Mouse (Mus musculus): Measurements from ENCODE around the gene Neurod6. TPM values are rescaled to one million over a fixed set of nuclear protein-coding genes. Genes with fewer than 3 reads are reported as not detected.

Gene Neurod6
- total and polyA plus RNA-seq, 3 experiments, result not detected

- no peak overlapping the region for H3K4me2 ChIP-seq (ENCODE audit: insufficient read depth, low read depth, poor library complexity, severe bottlenecking)
- in situ Hi-C loops (cut with MboI; ENCODE audit: low pct_ligation_motif_present, low pct_unique_long_range_greater_than_20kb, low sequenced_read_pairs), result no loop called here
- H3K9me3 ChIP-seq (replicated peaks; ENCODE audit: low read length), result no peaks in the 10 kb centered on the region
- no peaks in the 10 kb centered on the region for H3K36me3 ChIP-seq (replicated peaks in 1 of 2; ENCODE audit: control insufficient read depth in 1 of 2, insufficient read depth in 1 of 2, low read length in 1 of 2)
- no peak overlapping the region for H3K4me3 ChIP-seq (replicated peaks in 1 of 3; ENCODE audit: low read depth in 2 of 3, low read length in 2 of 3, poor library complexity in 1 of 3)
- no peaks in the 10 kb centered on the region for H3K79me2 ChIP-seq (replicated peaks; ENCODE audit: control insufficient read depth, extremely low read depth, insufficient read depth, poor library complexity, severe bottlenecking)
- no peaks in the 10 kb centered on the region for H3K4me1 ChIP-seq (ENCODE audit: control insufficient read depth in 1 of 2, insufficient read depth in 2 of 2)
- H3K27me3 ChIP-seq (replicated peaks), result peaks cover 2% of the 10 kb centered on the region
- DNase-seq (ENCODE audit: extremely low read depth), result no peak
- H3K27ac ChIP-seq (ENCODE audit: insufficient read depth, low read depth), result no peak overlapping the region
- no peak overlapping the region for H3K9ac ChIP-seq (ENCODE audit: insufficient read depth, low read depth)
- dilution Hi-C loops (cut with MboI; ENCODE audit: extremely low pct_ligation_motif_present, extremely low pct_unique_long_range_greater_than_20kb, low sequenced_read_pairs), result no loop called here
- TF ChIP-seq CTCF (conservative IDR thresholded peaks at IDR 0.05 in 1 of 2, IDR thresholded peaks at IDR 0.05 in 1 of 2; ENCODE audit: low read depth in 2 of 2, low read length in 2 of 2), result no peak
- no peak for TF ChIP-seq JUN (IDR thresholded peaks at IDR 0.05; ENCODE audit: insufficient read depth, low read depth, low read length)
- no peak for TF ChIP-seq SIN3A (IDR thresholded peaks at IDR 0.05; ENCODE audit: low read length)
- no peak for TF ChIP-seq GABPA (IDR thresholded peaks at IDR 0.05; ENCODE audit: insufficient replicate concordance, low read depth, low read length)
- no peak for TF ChIP-seq E2F4 (IDR thresholded peaks at IDR 0.05; ENCODE audit: insufficient replicate concordance, low read depth, low read length)
- TF ChIP-seq TCF12 (IDR thresholded peaks at IDR 0.05; ENCODE audit: low read depth, low read length), result no peak
Measured at GRCm38 (mm10) chr6:55704759-55705104, 23.7 kb upstream of the Neurod6 start.

- Histone ChIP-seq H3K36me3 (replicated peaks in 1 of 2; ENCODE audit: control insufficient read depth in 1 of 2, insufficient read depth in 1 of 2, low read length in 1 of 2) (no peaks in the 10 kb centered on the region), H3K9me3 (replicated peaks; ENCODE audit: low read length) (no peaks in the 10 kb centered on the region), H3K4me2 (ENCODE audit: insufficient read depth, low read depth, poor library complexity, severe bottlenecking) (no peak overlapping the region), H3K4me1 (ENCODE audit: control insufficient read depth in 1 of 2, insufficient read depth in 2 of 2) (no peaks in the 10 kb centered on the region), H3K27ac (ENCODE audit: insufficient read depth, low read depth) (no peak overlapping the region), H3K9ac (ENCODE audit: insufficient read depth, low read depth) (no peak overlapping the region), H3K79me2 (replicated peaks; ENCODE audit: control insufficient read depth, extremely low read depth, insufficient read depth, poor library complexity, severe bottlenecking) (no peaks in the 10 kb centered on the region), H3K27me3 (replicated peaks) (peaks cover 2% of the 10 kb centered on the region), H3K4me3 (replicated peaks in 1 of 3; ENCODE audit: low read depth in 2 of 3, low read length in 2 of 3, poor library complexity in 1 of 3) (no peak overlapping the region)
- TF ChIP-seq NELFE (IDR thresholded peaks at IDR 0.05; ENCODE audit: low read depth, low read length) (no peak), E2F4 (IDR thresholded peaks at IDR 0.05; ENCODE audit: insufficient replicate concordance, low read depth, low read length) (no peak), ETS1 (conservative IDR thresholded peaks at IDR 0.05; ENCODE audit: low read depth, low read length) (no peak), CHD2 (IDR thresholded peaks at IDR 0.05; ENCODE audit: low read length) (no peak), EP300 (IDR thresholded peaks at IDR 0.05; ENCODE audit: low read length) (no peak), USF2 (conservative IDR thresholded peaks at IDR 0.05; ENCODE audit: low read depth, low read length) (no peak), ZKSCAN1 (IDR thresholded peaks at IDR 0.05; ENCODE audit: borderline replicate concordance, low read depth, low read length) (no peak), MEF2A (IDR thresholded peaks at IDR 0.05; ENCODE audit: borderline replicate concordance, low read depth, low read length) (no peak), POLR2AphosphoS2 (IDR thresholded peaks at IDR 0.05; ENCODE audit: low read depth, low read length) (no peak)
- in situ Hi-C loops (cut with MboI; ENCODE audit: low pct_ligation_motif_present, low pct_unique_long_range_greater_than_20kb, low sequenced_read_pairs), result no loop called here
- dilution Hi-C loops (cut with MboI; ENCODE audit: extremely low pct_ligation_motif_present, extremely low pct_unique_long_range_greater_than_20kb, low sequenced_read_pairs), result no loop called here
- DNase-seq (ENCODE audit: extremely low read depth), result no peak
Measured at GRCm38 (mm10) chr6:55704061-55704758, 23.1 kb upstream of the Neurod6 start.
